Mouse (Mus musculus) liver, adult 2 months (tissue): ENCODE results near the gene Lclat1.

Experiments used
- CTCF ChIP-seq: fragments of 200-500 bp; IDR thresholded peaks from 2 replicates; pipeline ENCODE4 v1.5.1; 2011; ENCODE audit warnings: low read depth, low read length, control low read depth
- POLR2A ChIP-seq: fragments of 200-500 bp; IDR thresholded peaks from 2 replicates; pipeline ENCODE4 v1.6.1; 2011; ENCODE audit warnings: low read length, control low read depth; ENCODE audit not compliant: insufficient read depth; ENCODE audit errors: extremely low read depth

- TF ChIP-seq CTCF (no peak), POLR2A (no peak)
Observed at GRCm38 (mm10) chr17:73126349-73126748, 18.6 kb downstream of the Lclat1 start.
